Mouse (Mus musculus): ENCODE data around the gene Wfdc1.

DNA sequence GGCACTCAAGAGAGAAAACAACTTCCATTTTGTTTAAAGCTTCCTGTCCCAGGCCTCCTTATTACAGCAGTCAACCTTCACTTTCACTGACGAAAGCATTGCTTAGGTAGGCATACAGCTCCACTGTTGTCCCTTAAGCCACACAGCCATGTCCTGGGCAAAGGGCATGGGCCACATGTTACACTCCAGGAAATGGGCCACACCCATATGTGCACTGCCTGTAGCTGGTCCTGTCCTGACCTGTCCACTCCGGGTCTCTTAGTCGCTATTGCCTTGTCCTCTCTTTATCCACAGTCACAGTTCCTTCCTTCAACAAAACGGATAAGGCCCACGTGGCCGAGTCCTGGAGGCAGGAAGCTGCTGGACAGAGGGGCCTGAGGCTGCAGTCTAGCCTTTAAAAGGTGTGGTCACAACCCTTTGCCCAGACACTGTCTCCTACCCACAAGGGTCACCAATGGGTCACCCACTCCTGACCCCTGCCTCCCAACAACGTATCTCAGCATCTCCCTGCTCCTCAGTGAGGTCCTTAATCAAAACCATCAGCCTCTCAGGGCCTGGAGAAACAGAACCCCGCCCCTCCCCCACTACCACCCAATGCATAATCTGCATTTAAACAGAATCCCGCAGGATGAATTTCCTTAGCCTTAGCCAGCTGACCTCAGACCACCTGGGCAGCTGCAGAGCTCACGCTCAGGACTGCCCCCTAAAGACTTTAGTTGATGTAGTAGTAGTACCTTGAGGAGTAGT, 38.4 kb upstream of the Wfdc1 start:
- TF ChIP-seq EP300 (IDR thresholded peaks at IDR 0.05; ENCODE audit: low read length) (no peak), GABPA (IDR thresholded peaks at IDR 0.05; ENCODE audit: insufficient replicate concordance, low read depth, low read length) (no peak), UBTF (IDR thresholded peaks at IDR 0.05; ENCODE audit: low read depth, low read length) (no peak), ETS1 (conservative IDR thresholded peaks at IDR 0.05; ENCODE audit: low read depth, low read length) (no peak), POLR2A (IDR thresholded peaks at IDR 0.05; ENCODE audit: low read depth, low read length) (no peak), CTCF (conservative IDR thresholded peaks at IDR 0.05 in 1 of 2, IDR thresholded peaks at IDR 0.05 in 1 of 2; ENCODE audit: low read depth in 2 of 2, low read length in 2 of 2) (no peak), E2F4 (IDR thresholded peaks at IDR 0.05; ENCODE audit: insufficient replicate concordance, low read depth, low read length) (no peak), ELF1 (IDR thresholded peaks at IDR 0.05; ENCODE audit: low read depth, low read length) (no peak), CHD2 (IDR thresholded peaks at IDR 0.05; ENCODE audit: low read length) (no peak), USF1 (IDR thresholded peaks at IDR 0.05; ENCODE audit: low read depth, low read length) (no peak)
